Mouse (Mus musculus) regulatory T cell (primary cell): ENCODE data around the gene Nedd4.
"Not testable (repeated sequence)": the region's sequence is repeated elsewhere in the genome, so short reads cannot be mapped to it uniquely, and the experiment has no call there.

ENCODE experiments used
- in situ Hi-C: fragments of 300-600 bp; cut with MboI, MseI; formaldehyde crosslinking; loops from one replicate; pipeline ENCODE4 v1.15.1; 2025; ENCODE audit warnings: high pct_unique_total_duplicates

Nedd4 gene

DNA sequence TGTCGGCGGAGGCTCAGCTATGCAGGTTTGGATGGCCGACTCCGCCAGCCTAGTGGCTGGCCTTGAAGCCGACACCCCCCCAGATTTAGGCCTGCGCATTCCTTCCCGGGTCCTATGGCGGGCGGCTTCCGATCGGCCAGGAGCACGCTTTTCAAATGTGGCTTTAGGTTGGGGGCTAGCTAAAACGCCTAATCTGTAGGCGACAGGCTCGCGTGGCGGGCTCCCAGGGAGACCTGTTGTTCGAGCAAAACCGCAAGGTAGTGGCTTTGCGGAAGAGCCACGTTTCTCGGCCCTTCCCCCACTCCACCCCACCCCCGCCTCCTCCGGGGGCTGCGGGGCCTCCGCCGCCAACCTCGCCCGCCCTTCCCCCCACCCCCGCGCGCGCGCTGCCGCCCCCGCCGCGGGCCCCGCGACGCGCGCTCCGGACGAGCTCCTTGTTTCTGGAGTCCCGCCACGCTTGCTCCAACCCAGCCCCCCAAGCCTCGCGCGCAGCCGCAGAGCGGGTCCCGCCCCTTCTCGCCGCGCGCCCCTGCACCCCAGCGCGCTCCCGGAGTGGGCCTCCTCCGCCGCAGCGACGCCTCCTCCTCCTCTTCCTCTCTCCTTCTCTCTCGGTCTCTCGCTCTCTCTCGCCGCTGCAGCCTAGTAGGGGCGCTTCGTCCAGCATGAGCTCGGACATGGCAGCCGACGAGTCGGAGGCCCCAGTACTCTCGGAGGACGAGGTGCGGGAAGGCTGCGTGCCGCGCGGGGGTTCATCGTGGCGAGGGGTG lies at the start of gene Nedd4:
Nedd4 (plus strand) TSS at position 452 of the 767 bp plus-strand sequence.
- in situ Hi-C loops = no loop called here

DNA sequence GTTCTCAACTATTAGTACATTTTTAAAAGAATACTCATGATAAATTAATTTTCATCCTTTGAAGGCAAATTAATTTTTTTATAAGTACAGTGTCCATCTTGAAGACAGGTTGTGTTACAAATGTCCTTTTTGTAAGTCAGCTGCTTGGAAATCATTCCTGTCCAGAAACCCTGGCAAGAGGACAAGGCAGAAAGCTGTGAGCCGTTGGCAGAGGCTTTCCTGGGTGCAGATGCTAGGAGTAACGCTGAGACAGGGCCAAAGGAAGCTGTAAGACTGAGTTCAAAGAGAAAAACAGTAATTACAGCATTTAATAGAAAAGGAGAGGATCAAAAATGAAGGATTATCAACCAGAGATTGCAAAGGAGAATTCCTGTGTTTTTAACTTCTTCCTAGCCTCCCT lies 48.3 kb upstream of the Nedd4 start:
- in situ Hi-C loops = no loop called here

DNA sequence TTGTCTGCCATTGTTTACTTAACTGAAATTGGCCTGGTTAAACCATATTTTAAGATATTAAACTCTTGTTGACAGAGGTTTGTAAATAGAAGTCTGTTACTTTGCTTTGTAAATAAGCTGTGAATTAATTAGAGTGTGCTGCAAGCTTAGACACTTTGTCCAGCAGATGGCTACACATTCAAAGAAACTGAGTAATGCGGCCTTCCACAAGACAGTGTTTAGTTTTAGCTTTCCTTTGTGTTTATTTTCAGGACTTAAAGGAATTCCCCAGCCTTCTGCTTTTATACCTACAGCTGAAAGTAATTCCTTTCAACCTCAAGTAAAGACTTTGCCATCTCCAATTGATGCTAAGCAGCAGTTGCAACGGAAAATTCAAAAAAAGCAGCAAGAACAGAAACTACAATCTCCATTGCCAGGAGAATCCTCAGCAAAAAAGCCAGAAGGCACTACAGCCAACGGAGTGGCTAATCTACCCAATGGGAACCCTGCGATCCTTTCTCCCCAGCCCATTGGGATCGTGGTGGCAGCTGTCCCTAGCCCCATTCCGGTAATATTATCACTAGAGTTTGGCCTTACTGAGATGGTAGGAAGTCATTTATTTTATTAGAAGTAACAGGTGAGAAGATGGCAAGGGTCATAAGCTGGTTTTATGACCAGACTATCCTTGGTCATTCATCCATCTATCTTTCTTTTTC lies 47.2 kb upstream of the Nedd4 start:
- in situ Hi-C loops = no loop called here

DNA sequence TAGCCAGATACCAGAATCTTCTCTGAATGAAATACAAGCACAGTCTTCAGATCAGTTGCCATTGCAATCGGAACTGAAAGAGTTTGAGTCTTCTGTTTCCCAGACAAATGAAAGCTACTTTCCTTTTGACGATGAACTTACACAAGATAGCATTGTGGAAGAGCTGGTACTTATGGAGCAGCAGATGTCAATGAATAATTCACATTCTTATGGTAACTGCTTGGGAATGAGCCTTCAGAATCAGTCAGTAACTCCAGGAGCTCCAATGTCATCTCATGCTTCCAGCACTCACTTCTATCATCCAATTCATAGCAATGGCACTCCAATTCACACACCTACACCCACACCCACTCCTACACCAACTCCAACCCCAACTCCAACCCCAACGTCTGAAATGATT lies 44.1 kb upstream of the Nedd4 start:
- in situ Hi-C loops = no loop called here

DNA sequence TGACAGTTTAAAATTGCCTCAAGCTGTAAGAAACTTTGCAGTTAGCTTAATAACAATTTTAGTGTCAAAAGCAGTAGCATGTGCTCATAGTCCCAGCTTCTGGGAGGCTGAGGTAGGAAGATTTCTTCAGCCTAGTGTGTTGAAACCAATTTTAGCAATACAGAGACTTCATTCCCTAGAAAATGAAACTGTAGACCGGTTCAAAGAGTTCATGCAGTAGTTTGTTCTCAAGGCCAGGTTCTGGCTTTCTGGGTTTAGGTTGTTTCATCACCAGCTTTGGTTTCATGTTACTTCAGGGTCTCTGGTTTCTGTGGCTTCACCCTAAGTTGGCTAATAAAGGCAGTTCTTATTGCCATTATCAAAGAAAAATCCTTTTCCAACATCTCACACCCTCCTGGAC lies 38.5 kb upstream of the Nedd4 start:
- in situ Hi-C loops = no loop called here

DNA sequence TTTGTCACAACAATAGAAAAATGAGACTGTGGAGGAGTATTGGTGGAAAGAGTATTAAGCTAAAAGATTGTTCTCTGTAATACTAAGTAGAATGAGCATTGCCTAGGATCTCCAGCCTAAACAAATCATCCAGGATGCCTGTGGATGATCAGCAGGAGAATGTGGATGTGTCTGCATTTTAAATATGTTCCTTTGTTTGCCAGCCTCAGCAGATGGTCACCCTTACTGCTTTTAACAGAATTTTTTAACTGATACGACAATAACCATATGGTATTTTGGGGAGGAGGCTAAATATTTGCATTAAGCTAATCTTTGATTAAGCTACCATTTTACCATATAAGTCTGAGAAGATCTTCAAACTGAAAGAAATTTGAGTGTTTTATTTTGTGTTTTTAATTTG lies 34.5 kb upstream of the Nedd4 start:
- in situ Hi-C loops = no loop called here

DNA sequence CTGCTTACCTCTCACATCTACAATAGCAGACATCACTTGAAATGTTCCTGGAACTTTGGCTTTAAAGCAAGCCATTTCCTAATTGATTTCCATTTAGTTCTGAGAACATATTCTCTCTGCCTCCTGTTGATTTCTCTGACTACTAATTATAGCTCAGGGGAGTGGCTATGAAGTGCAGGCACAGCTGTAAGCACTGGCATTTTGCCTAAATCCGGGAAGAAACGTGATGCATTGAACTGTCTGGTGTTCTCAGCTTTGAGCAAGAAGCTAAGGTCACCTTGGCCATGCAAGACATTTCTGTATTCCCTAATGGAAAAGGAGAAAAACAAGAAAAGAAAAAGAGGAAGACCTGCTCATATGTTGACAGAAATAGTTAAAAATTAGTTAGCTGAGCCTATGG lies 33.6 kb upstream of the Nedd4 start:
- in situ Hi-C loops = no loop called here

DNA sequence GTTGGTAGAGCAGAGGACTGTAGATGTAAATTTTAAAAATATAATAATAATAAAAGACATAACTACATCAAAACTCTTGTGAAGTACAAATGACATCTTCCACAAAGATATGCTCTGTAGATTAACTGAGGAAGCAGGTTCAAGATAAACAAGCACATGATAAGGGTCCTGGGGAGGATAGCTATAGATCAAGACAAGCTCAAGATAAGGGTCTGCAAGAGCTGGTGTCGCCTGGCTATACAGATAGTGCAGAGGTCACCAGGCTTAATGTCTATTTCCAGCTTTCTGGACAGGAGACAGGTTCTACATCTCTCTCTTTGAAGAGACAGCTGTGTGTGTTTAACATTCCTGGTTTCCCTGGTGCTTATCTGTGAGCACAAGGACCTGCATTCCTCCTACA lies 29.9 kb upstream of the Nedd4 start:
- in situ Hi-C loops = loop anchor here (5.0 kb wide), 1 partner anchor 40 kb away; no protein-coding TSS in a partner anchor

DNA sequence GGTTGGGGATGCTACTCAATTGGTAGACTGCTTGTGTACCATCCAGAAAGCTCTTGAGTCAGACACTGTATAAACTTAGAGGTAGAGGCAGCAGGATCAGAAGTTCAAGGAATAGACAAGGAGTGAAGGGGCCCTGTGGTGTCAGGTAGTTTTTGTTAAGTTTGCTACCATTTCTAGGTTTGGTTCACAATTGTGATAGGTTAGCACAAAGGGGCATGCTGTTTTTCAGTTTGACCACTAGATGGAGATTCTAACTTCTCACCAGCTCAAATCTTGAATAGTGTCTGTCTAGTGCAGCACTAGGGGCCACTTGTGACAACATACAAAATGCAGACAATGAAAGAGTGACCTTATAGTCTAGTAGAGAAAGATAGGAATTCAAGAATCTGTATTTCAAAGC lies 27.0 kb upstream of the Nedd4 start:
- in situ Hi-C loops = no loop called here

DNA sequence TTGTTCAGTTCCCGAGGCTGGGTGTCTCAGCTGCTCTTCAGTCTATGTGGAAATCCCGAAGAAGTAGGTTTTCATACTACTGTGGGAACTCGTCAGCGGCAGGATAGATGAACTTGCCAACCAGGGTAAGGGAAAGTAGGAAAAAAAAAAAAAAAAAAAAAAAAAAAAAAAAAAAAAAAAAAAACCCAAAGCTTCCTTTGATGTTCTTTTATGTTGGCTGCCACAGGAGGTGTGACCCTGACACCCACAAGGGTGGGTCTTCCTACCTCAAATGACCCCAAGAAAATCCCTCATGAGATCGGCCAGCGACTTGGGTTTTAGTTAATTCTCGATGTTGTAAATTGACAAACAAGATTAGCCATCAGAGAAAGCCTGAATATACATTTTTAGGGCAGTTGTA lies 25.6 kb upstream of the Nedd4 start:
- in situ Hi-C loops = no loop called here

DNA sequence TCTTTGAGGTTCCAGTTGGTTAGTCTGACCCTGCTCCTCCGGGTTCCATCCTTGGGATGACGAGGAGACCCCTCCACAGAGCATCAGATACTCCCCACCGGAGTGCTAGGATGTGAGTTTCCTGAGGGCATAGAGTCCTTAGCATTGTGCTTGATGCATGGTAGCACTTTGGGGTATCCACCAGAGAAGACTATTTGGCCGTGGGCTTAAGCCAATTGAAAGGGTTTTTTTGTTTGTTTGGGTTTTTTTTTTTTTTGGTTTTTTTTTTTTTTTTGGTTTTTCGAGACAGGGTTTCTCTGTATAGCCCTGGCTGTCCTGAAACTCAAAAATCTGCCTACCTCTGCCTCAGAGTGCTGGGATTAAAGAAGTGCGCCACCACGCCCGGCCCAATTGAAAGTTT lies 24.9 kb upstream of the Nedd4 start:
- in situ Hi-C loops = no loop called here

DNA sequence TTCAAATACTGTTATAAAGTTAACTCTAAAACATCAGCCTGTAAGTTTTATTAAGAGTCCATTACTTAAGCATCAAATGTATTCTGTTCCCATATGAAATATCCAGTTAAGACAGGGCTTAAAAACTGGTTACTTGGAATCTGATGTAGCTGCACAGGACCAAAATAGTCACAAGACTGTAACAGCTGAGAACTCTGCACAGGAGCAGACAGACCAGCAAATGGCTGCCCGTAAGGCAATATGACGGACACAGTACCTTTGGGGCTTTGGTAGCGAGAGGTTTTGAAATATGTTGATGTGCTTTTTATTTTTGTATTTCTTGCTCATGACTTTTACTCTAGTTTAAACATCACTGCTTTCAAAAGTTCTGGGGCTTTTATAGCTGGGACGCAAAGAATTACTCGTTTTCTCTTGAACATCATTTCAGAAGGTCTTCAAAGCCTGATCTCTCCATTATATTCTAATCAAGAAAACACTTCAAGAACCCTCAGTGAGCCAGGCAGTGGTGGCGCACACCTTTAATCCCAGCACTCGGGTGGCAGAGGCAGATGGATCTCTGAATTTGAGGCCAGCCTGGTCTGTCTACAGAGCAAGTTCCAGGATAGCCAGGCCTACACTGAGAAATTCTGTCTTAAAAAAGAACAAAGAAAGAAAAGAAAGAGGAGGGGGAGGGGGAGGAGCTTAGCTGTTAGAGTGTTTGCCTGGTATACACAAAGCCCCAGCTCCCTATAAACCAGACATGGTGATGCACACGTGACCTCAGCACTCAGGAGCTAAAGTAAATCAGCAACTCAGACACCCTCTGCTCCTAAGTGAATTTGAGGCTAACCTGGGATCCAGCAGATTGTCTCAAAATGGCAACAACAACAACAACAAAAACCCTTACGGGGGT lies 22.9 kb upstream of the Nedd4 start:
- in situ Hi-C loops = no loop called here

DNA sequence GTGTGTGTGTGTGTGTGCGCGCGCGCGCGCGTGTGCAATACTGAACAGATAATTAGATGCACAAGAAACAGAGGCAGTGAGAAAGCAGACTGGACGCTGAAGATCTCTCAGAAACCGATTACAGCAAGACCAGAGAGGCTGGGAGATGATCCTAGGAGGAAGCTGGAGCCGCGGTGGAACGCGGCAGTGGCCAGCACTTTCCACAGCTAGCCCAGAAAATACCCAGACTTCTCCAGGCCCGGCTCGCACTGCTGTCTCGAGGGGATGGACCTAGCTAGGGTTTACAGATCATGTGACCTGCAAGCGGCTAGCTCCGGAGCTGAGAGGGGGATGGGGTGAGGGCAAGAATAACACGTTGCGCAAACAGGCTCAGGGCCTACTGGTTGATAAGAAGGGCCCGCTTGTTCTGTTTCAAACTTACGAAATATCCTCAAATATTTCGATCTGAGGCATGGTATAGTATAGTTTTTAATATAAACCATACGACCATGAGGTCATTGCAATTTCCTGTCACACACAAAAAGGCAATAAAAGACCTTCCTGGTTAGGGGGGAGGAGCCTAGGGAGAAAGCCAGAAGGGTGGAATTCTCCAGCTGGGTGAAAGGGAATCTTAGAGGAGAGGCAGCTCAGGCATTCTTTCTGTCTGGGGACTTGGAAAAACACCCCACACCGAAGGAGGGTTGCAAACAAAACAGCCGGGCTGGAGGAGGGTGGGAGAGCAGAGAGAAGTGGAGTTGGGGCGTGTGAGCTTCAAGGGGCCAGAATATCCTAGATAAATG lies 22.1 kb upstream of the Nedd4 start:
- in situ Hi-C loops = no loop called here

DNA sequence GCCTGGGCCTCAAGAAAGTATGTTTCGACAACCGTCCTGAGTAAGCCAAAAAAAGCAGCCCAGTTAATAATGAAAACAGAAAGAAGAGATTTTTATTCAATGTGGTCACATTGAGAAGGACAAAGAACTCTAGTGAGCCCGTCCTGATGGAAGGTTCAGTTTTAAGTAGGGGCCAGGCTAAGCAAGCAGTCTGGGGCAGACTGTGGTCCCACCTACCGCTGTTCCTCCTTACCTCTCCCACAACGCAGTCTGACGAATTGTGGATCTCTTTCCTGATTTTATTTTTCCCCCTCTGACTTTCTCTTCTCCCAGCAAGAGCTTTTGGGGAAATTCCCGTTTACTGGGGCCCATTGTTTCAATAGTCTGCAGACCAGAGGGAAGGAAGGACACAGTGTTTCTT lies 21.5 kb upstream of the Nedd4 start:
- in situ Hi-C loops = no loop called here

DNA sequence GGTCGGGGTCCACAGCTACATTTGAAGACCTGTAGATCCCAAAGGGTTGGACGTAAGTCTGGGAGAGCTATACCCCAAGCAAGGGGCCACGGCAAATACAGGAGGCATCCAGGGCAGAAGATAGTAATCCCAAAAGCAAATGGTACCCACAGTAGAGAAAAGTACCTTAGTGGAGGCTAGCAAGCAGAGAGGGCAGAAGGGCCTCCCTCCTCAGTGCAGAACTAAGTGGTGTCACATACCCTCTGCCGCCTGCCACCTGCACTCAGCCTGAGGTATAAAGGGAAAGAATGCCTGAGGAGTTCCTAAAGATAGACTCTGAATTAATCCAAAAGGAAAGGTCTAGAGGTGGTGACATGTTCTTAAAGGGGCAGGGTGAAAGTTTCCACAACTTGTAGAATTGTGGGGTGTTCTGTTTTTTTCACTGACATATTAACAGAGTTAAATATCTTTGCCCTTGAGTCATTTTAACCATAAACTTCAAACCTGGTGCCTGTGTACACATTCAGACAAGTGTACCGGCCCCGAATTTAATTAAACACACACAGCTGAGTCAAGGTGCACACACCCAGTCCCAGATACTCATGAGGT lies 21.0 kb upstream of the Nedd4 start:
- in situ Hi-C loops = no loop called here

DNA sequence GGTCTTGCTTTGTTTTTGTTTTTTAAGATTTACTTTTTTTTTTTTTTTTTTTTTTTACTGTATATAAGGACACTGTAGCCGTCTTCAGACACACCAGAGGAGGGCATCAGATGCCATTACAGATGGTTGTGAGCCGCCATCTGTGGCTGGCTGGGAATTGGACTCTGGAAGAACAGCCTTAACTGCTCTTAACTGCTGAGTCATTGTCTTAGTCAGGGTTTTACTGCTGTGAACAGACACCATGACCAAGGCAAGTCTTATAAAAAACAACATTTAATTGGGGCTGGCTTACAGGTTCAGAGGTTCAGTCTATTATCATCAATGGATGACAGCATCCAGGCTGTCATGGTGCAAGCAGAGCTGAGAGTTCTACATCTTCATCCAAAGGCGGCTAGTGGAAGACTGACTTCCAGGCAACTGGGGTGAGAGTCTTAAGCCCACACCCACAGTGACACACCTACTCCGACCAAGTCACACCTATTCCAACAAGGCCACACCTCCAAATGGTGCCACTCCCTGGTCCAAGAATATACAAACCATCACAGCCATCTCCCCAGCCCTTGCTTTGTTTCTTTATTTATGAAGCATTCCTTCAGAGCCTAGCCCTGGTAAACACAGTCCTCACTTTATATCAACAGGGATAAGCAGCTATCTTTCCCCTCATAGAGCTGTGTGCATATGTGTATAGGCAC lies 19.2 kb upstream of the Nedd4 start:
- in situ Hi-C loops = not testable (repeated sequence)

DNA sequence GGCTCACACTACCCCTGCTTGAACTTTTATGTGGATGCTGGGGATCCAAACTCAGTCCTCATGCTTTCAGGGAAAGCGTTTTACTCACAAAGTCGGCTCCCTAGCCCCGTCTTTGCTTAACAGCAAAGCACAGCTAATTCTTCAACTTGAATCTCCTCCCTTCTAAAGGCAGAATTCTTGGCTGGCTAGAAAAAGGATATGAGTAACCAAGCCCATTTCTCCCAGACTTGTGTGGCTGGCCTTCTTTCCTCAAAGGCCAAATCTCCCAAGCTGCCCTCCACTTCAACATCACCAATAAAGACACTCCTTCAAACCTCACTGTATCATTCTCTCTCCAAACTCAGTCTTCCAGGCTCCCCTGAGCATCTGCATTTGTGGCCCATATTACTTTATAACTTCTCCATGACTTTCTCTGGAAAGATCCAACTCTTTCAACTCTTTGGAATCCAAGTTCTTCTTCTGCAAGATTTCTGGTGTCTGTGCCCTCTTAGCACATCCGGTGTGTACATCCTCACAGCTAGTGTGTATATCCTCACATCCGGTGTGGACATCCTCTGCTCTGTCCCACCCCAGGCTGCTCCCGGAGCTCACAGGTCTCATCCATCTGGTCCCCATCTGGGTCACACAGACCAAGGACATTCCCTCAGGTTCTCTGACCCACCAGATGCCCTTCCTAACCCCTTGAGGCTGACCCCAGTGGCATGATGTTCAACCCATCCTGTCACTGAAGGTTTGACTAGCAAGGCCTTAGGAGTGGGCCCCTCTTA lies 18.3 kb upstream of the Nedd4 start:
- in situ Hi-C loops = no loop called here

DNA sequence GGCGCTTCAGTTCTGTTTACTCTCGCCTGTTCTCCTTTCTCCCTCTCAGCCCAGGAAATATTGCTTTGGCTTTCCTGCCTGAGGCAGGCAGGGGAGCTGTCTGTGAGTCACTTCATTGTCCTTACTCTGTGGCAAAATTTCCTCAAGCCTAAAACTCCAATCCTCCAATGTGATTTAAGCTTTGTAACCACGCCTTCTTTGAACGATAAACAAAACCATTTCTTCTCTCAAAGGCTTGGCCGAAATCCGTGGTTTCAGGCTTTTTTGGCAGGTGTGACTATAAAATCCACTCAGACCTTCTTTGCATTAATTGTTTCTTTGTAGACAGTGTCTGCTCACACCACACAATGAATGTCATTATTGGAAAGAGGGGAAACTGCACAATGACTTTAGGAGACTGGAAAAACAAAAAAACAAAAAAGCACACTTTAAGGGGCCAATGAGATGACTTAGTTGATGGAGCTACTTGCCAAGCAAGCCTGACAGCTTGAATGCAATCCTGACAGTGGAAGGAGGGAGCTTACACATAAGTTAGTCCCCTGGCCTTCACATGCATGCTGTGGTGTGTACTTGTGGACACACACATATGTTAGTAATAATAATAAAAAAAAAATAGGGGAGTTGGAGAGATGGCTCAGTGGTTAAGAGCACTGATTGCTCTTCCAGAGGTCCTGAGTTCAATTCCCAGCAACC lies 17.6 kb upstream of the Nedd4 start:
- in situ Hi-C loops = no loop called here

DNA sequence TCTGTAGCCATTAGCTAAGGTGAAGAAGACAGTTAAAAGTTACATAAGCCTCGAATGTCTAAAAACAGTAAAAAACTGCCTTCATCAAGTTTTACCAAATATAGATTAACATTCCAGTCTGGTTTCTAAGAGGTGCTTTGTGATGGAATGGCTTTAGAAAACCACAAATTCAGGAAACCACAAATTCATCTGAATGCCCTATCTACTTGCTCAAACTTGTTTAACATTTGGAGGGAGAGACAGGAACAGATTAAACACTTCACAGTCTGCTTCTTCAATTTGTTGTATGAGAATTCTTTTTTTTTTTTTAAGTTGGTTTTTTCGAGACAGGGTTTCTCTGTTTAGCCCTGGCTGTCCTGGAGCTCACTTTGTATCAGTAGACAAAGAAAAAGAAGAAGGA lies 12.4 kb upstream of the Nedd4 start:
- in situ Hi-C loops = no loop called here
